Mouse (Mus musculus) myocyte (in vitro differentiated cells): ENCODE data around the gene Cyp26a1. TPM values are rescaled to one million over a fixed set of nuclear protein-coding genes. Genes with fewer than 3 reads are reported as not detected.
A peak's percentile ranks its signal among the peaks of the same experiment; 100 is the strongest.

Experiments
- H3K27me3 ChIP-seq: one replicate; pipeline ENCODE4 v1.6.1; 2011; ENCODE audit not compliant: control insufficient read depth, insufficient read depth, insufficient read length
- H3K36me3 ChIP-seq: one replicate; pipeline ENCODE4 v1.6.1; 2011; ENCODE audit not compliant: control insufficient read depth, insufficient read depth
- H3K4me2 ChIP-seq: one replicate; pipeline ENCODE4 v1.6.1; 2011; ENCODE audit warnings: low read depth, control low read depth
- H3K4me3 ChIP-seq: one replicate; pipeline ENCODE4 v1.5.1; 2011; ENCODE audit warnings: mild to moderate bottlenecking, control low read depth, moderate library complexity
- H3K79me2 ChIP-seq: one replicate; pipeline ENCODE4 v1.6.1; 2011; ENCODE audit not compliant: control insufficient read depth, insufficient read depth
- H3ac ChIP-seq: one replicate; pipeline ENCODE4 v1.6.1; 2011; ENCODE audit not compliant: control insufficient read depth, insufficient read length
- CEBPB ChIP-seq: IDR thresholded peaks from 2 replicates; pipeline ENCODE4 v1.6.1; 2011; ENCODE audit warnings: mild to moderate bottlenecking, moderate library complexity; ENCODE audit not compliant: poor library complexity, insufficient read depth, severe bottlenecking
- E2F4 ChIP-seq: IDR thresholded peaks from one replicate; pipeline ENCODE4 v1.6.1; 2011; ENCODE audit warnings: mild to moderate bottlenecking, control low read depth, moderate library complexity; ENCODE audit not compliant: insufficient read depth
- MAX ChIP-seq: IDR thresholded peaks from one replicate; pipeline ENCODE4 v1.6.1; 2011; ENCODE audit warnings: low read depth, mild to moderate bottlenecking, control low read depth
- MYOD1 ChIP-seq, 3 experiments: IDR thresholded peaks; one replicate each; pipeline ENCODE4 v1.6.1; 2011; ENCODE audit warnings: control low read depth in 2 of 3, low read depth in 2 of 3, mild to moderate bottlenecking in 2 of 3, moderate library complexity in 1 of 3; ENCODE audit not compliant: insufficient read length in 2 of 3, control insufficient read depth in 1 of 3
- MYOG ChIP-seq, 3 experiments: IDR thresholded peaks; one replicate each; pipeline ENCODE4 v1.6.1; 2011; ENCODE audit warnings: control low read depth in 2 of 3, low read depth in 2 of 3, mild to moderate bottlenecking in 2 of 3; ENCODE audit not compliant: insufficient read length in 2 of 3, control insufficient read depth in 1 of 3, insufficient read depth in 1 of 3
- POLR2A ChIP-seq: IDR thresholded peaks from one replicate; pipeline ENCODE4 v1.6.1; 2011; ENCODE audit warnings: low read depth, mild to moderate bottlenecking, control low read depth, moderate library complexity; ENCODE audit not compliant: insufficient read length
- POLR2AphosphoS2 ChIP-seq: IDR thresholded peaks from one replicate; pipeline ENCODE4 v1.6.1; 2011; ENCODE audit warnings: low read depth, control low read depth; ENCODE audit not compliant: insufficient read length
- REST ChIP-seq: IDR thresholded peaks from one replicate; pipeline ENCODE4 v1.6.1; 2011; ENCODE audit warnings: mild to moderate bottlenecking, control low read depth, moderate library complexity; ENCODE audit not compliant: insufficient read depth, insufficient read length
- TCF12 ChIP-seq: IDR thresholded peaks from one replicate; pipeline ENCODE4 v1.6.1; 2011; ENCODE audit warnings: mild to moderate bottlenecking, control low read depth; ENCODE audit not compliant: poor library complexity, insufficient read depth, severe bottlenecking
- TCF3 ChIP-seq: IDR thresholded peaks from one replicate; pipeline ENCODE4 v1.6.1; 2011; ENCODE audit warnings: low read depth, control low read depth; ENCODE audit not compliant: insufficient read length
- USF1 ChIP-seq: IDR thresholded peaks from one replicate; pipeline ENCODE4 v1.6.1; 2011; ENCODE audit warnings: low read depth, mild to moderate bottlenecking, control low read depth, moderate library complexity
- polyA plus RNA-seq: library from polyadenylated mRNA; unstranded; fragments of >200 nt; fragmentation: generic; extraction: Trizol; gene quantifications from one replicate; pipeline ENCODE4 v1.2.1, GENCODE M21; 2012; ENCODE audit warnings: missing spikeins

Cyp26a1 gene
- polyA plus RNA-seq, 1 experiment: 0.35 TPM

- Histone ChIP-seq H3K36me3 (no peaks in the 10 kb centered on the region), H3K4me3 (no peak overlapping the region), H3K79me2 (no peaks in the 10 kb centered on the region), H3ac (no peak overlapping the region), H3K27me3 (no peaks in the 10 kb centered on the region), H3K4me2 (no peak overlapping the region)
- TF ChIP-seq MAX (no peak), POLR2AphosphoS2 (no peak), USF1 (no peak), MYOD1 (IDR thresholded peaks at IDR 0.05; ENCODE audit: control insufficient read depth in 1 of 3, insufficient read length in 2 of 3, low read depth in 2 of 3) (no peak), REST (no peak), E2F4 (no peak), POLR2A (no peak)
Measured at GRCm38 (mm10) chr19:37686941-37687850, 10.4 kb upstream of the Cyp26a1 start.

- Histone ChIP-seq H3K4me3 (no peak overlapping the region), H3K4me2 (peak overlapping the region; percentile 75), H3K27me3 (no peaks in the 10 kb centered on the region), H3K36me3 (no peaks in the 10 kb centered on the region), H3K79me2 (no peaks in the 10 kb centered on the region), H3ac (no peak overlapping the region)
- peak in 2 of 3 experiments; percentile 13 to 71 for TF ChIP-seq MYOG (IDR thresholded peaks at IDR 0.05; ENCODE audit: control insufficient read depth in 1 of 3, insufficient read depth in 1 of 3, insufficient read length in 2 of 3, low read depth in 2 of 3)
- TF ChIP-seq TCF12: peak; percentile 29
- peak; percentile 86 for TF ChIP-seq USF1
- TF ChIP-seq MYOD1 (IDR thresholded peaks at IDR 0.05; ENCODE audit: control insufficient read depth in 1 of 3, insufficient read length in 2 of 3, low read depth in 2 of 3): peak in 2 of 3 experiments; percentile 9 to 35
- no peak for TF ChIP-seq POLR2A
Measured at GRCm38 (mm10) chr19:37689478-37689877, 8.1 kb upstream of the Cyp26a1 start.

GRCm38 (mm10) chr19:37690716-37691115 is 6.9 kb upstream of the Cyp26a1 start:
- no peak overlapping the region for H3ac ChIP-seq
- no peak overlapping the region for H3K4me2 ChIP-seq
- no peaks in the 10 kb centered on the region for H3K27me3 ChIP-seq
- no peaks in the 10 kb centered on the region for H3K36me3 ChIP-seq
- TF ChIP-seq USF1 (no peak), MAX (no peak), TCF12 (no peak), E2F4 (no peak), MYOG (IDR thresholded peaks at IDR 0.05; ENCODE audit: control insufficient read depth in 1 of 3, insufficient read depth in 1 of 3, insufficient read length in 2 of 3, low read depth in 2 of 3) (no peak), CEBPB (no peak), POLR2AphosphoS2 (no peak)
- H3K4me3 ChIP-seq: no peak overlapping the region
- H3K79me2 ChIP-seq: no peaks in the 10 kb centered on the region

GRCm38 (mm10) chr19:37692879-37693278 is 4.7 kb upstream of the Cyp26a1 start:
- Histone ChIP-seq H3K27me3 (peaks cover 5% of the 10 kb centered on the region), H3K79me2 (no peaks in the 10 kb centered on the region), H3K4me2 (no peak overlapping the region)

GRCm38 (mm10) chr19:37695146-37695545 is 2.5 kb upstream of the Cyp26a1 start:
- no peak overlapping the region for H3ac ChIP-seq
- TF ChIP-seq TCF3 (no peak), POLR2A (no peak), MYOD1 (IDR thresholded peaks at IDR 0.05; ENCODE audit: control insufficient read depth in 1 of 3, insufficient read length in 2 of 3, low read depth in 2 of 3) (no peak), MYOG (IDR thresholded peaks at IDR 0.05; ENCODE audit: control insufficient read depth in 1 of 3, insufficient read depth in 1 of 3, insufficient read length in 2 of 3, low read depth in 2 of 3) (no peak), E2F4 (no peak), TCF12 (no peak), POLR2AphosphoS2 (no peak), MAX (no peak), USF1 (no peak), CEBPB (no peak), REST (no peak)
- no peaks in the 10 kb centered on the region for H3K36me3 ChIP-seq
- peaks cover 15% of the 10 kb centered on the region for H3K27me3 ChIP-seq
- no peak overlapping the region for H3K4me2 ChIP-seq
- H3K79me2 ChIP-seq: no peaks in the 10 kb centered on the region
- H3K4me3 ChIP-seq: no peak overlapping the region

More at GRCm38 (mm10) chr19:37692879-37693278, 4.7 kb upstream of the Cyp26a1 start:
- TF ChIP-seq MYOG (IDR thresholded peaks at IDR 0.05; ENCODE audit: control insufficient read depth in 1 of 3, insufficient read depth in 1 of 3, insufficient read length in 2 of 3, low read depth in 2 of 3): peak in 1 of 3 experiments; percentile 14
- TF ChIP-seq MYOD1 (IDR thresholded peaks at IDR 0.05; ENCODE audit: control insufficient read depth in 1 of 3, insufficient read length in 2 of 3, low read depth in 2 of 3): no peak
- H3K36me3 ChIP-seq: no peaks in the 10 kb centered on the region
- no peak overlapping the region for H3ac ChIP-seq
- H3K4me3 ChIP-seq: no peak overlapping the region
